Mouse (Mus musculus): ENCODE measurements around the gene Ankra2.

GRCm38 (mm10) chr13:98222848-98223247 is 40.0 kb upstream of the Ankra2 start:
- TF ChIP-seq ZNF384 (IDR thresholded peaks at IDR 0.05; ENCODE audit: low read depth, low read length) = no peak
- peak; percentile 81; the same call in 1 of the 2 replicates for TF ChIP-seq ZC3H11A (IDR thresholded peaks at IDR 0.05; ENCODE audit: borderline replicate concordance, low read depth, low read length)
- TF ChIP-seq CHD2 (IDR thresholded peaks at IDR 0.05; ENCODE audit: low read depth, low read length) = no peak
- TF ChIP-seq MAFK (IDR thresholded peaks at IDR 0.05; ENCODE audit: insufficient read depth, low read depth, low read length) = 0 out of 2 replicates have a peak, but pooled peaks have one; percentile 16
- TF ChIP-seq HCFC1 (IDR thresholded peaks at IDR 0.05; ENCODE audit: borderline replicate concordance, insufficient read depth, low read length) = no peak

Data from ES-E14 (cell line).